Mouse (Mus musculus) layer of hippocampus, postnatal 14 days (tissue): Measurements from ENCODE around the gene Mars2. TPM values are rescaled to one million over a fixed set of nuclear protein-coding genes. Genes with fewer than 3 reads are reported as not detected.

Source experiments
- DNase-seq, 2 experiments: peaks; one replicate each; pipeline ENCODE4 v3.0.0; 2021 to 2022; ENCODE audit warnings: low spot score in 2 of 2, mixed read lengths in 1 of 2
- long read RNA-seq, 2 experiments: library from polyadenylated mRNA; stranded (forward); transcript quantifications; one replicate each; pipeline ENCODE4 v2.0.0; 2021
- total RNA-seq, 2 experiments: library from RNA; stranded (reverse); gene quantifications; 2 replicates each; pipeline ENCODE4 v1.2.3; 2021

Gene Mars2
- 10 to 100 TPM; 10.6 TPM for total RNA-seq
- long read RNA-seq, experiment 1, full-length matches to known transcripts, result 5 of 5 reads
- long read RNA-seq, experiment 1, partial matches to known transcripts, result 0 of 5 reads
- long read RNA-seq, experiment 1, other reads (novel, unspliced or antisense), result 0 of 5 reads
- long read RNA-seq, experiment 2, full-length matches to known transcripts, result 7 of 7 reads
- long read RNA-seq, experiment 2, partial matches to known transcripts, result 0 of 7 reads
- long read RNA-seq, experiment 2, other reads (novel, unspliced or antisense), result 0 of 7 reads

DNA sequence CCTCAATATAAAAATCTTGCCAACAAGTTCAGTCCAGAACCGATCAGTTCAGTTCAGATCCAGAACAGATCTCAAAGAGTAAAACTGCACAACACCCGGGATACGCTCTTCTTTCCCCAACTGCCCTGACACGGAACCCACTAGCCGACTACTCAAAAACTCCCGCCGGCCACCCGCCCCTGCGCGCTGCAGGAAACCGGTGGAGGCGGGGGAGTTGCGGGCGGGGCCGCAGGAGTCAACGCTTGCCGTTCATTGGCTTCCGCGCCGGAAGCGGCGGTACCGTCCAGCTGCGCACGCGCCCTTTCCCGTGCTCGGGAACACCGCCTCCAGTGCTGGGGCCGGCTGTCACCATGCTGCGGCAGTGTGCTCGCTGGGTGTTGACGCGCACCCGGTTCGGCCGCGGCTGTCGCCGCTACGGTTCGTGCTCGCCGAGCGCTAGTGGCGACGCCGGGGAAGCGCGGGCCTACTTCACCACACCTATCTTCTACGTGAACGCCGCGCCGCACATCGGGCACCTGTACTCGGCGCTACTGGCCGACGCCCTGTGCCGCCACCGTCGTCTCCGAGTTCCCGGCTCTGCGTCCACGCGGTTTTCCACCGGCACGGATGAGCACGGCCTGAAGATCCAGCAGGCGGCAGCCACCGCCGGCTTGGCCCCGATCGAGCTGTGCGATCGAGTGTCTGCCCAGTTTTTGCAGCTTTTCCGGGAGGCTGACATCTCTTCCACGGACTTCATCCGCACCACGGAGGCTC, at the start of gene Mars2:
Gene Mars2, plus strand, starts transcription at position 288 of the 753 bp plus-strand sequence.
- peak; percentile 94 to 97 for DNase-seq

DNA sequence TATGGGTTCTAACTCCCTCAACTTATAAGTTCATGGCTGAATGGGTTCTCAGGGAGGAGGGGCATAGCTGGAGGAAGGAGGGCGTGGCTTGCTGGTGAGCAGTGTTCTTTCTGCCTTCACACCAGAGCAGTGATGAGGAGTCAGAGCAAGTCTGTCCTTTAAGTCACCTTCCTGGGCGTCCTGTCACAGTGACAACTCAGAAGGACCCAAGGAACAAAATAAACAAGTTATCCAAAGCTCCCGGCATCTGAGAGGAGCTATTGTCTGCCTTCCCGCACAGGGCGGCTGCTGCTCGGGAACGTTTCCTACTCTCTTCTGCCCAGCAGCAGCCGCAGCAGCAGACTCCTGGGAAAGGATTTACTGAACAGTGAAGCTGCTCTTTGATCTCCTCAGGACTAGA, 45.0 kb upstream of the Mars2 start:
- DNase-seq, result no peak

DNA sequence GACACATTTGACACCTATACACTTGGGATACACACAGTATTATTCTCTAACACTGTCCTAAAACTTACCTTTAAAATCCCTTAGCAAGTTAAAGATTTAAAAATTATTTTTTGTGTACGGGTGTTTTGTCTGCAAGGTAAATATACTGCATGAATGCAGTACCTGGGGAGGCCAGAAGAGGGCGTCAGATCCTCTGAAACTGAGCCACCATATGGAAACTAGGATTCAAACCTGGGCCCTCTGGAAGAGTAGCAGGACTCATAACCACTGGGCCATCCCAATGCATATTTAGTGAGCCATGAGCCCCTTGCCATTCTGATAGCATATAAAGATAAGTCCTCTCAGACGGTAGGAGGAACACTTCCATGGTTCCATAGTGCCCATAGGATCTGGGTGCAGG, 44.2 kb upstream of the Mars2 start:
- DNase-seq, result no peak

DNA sequence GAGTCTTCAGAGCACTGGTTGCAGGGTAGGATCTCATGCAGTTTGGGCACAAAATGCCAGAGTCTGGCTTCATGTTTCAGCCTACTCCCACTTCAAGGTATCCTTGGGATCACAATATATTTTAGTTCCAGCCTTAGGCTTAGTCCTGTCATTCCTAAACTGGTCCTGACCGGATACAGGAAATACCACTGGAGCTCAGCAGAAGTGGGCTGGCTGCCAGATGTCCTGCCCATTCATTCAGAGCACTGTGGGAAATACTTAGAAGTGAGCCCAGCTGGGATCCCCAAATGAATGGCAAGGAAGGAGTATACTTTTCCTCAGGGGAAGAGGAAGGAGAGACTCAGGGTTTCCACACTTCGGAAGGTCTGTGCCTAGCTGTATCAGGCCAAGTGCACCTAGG, 43.7 kb upstream of the Mars2 start:
- DNase-seq, result no peak

DNA sequence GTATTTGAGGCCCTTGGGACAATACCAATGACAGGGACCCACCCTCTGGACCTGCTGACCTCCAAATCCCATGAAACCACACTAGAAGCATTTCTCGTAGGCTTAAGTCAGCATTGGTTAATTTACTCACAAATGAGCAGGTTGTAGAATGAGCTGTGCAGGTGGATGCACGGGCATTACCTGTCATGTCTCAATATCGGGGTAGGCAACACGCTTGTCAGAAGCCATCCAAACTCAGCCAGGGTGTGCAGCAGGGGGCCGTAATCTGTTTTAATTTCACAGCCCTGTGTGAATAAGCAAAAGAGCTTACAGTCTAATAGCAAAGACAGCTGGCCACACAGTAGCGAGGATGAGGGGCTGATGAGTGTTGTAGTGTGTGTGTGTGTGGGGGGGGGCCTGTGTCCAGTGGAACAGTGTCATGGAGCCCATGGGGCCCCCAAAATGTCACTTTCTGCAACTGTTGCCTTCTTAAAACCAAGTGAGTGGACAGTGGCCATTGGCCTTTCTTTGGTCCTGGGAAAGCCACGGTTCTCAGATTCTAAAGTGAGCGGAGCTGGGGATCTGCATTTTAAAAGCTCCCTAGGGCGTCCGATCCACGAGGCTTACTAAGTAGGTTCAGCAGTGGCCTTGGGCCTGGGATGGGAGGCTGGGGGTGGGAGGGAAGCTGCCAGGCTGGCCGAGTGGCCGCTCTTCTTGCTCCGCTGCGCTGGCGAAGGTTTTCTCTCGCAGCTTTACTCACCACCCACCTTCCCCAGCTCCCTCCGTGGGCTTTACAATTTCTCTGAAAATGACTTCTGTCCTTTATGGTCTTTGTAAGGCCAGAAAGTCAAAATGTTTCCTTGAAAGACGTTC, 42.7 kb upstream of the Mars2 start:
- no peak for DNase-seq

DNA sequence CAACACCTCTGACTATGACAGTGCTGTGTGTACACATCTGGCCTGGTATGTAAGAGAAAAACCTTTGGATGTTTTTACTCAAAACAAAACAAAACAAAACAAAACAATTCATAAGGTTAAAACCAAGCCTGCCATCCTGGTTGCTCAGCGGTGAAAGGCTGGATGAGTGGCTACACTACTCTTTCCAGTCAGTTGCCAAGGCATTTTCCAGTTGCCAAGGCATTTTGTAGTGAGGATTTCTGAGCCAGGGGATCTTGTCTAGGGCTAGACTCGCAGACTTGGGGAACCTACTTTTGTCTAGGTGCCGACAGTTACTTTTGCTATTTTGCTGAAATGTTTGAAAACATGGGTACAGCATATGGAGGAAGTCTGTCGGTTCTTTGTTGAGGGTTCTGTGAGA, 42.0 kb upstream of the Mars2 start:
- DNase-seq, result no peak

DNA sequence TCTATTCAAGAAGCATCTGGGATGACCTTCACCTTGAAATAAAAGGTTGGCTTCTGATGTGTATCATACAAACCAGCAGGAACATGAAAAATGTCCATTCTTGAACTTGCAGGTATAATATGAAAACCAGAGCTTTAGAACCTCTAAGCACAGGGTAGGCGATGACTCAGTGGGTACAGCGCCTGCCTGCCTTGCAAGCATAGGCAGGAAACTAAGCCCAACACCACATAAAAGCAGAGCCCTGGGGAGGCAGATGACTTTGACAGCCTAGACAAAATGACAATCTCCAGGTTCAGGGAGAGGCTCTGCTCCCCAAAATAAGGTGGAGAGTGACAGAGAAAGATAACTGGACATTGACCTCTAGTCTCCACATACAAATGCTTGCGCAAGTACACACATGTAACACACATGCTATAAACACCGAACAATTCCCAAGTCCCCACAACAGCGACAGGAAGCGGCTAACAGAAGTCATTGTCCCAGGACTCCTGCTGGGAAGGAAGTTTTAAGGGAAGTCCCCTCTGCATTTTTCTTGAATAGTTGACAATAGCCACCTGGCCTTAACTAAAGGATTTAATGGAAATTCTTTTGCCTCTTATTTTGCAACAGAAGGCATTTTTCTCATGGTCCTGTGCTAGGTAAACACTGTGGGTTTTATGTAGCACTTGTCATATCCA, 40.5 kb upstream of the Mars2 start:
- DNase-seq, result no peak

DNA sequence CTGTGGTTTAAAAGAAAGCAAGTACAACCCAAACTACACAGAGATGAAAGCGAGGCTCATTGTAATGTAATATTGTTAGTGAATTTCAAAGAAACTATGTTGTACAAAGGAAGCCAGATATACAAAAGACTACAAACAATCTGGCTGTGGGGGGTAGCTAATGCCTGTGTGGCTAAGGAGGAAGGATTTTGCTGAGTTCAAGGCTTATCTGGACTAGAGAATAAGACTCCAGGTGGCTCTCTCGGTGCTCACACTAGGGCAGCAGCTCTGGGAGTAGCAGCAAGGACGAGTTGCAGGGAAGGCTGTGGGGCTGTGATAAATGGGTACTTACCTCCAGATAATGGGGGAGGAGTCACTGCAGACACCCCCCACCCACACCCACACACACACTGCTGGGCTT, 38.3 kb upstream of the Mars2 start:
- no peak for DNase-seq

DNA sequence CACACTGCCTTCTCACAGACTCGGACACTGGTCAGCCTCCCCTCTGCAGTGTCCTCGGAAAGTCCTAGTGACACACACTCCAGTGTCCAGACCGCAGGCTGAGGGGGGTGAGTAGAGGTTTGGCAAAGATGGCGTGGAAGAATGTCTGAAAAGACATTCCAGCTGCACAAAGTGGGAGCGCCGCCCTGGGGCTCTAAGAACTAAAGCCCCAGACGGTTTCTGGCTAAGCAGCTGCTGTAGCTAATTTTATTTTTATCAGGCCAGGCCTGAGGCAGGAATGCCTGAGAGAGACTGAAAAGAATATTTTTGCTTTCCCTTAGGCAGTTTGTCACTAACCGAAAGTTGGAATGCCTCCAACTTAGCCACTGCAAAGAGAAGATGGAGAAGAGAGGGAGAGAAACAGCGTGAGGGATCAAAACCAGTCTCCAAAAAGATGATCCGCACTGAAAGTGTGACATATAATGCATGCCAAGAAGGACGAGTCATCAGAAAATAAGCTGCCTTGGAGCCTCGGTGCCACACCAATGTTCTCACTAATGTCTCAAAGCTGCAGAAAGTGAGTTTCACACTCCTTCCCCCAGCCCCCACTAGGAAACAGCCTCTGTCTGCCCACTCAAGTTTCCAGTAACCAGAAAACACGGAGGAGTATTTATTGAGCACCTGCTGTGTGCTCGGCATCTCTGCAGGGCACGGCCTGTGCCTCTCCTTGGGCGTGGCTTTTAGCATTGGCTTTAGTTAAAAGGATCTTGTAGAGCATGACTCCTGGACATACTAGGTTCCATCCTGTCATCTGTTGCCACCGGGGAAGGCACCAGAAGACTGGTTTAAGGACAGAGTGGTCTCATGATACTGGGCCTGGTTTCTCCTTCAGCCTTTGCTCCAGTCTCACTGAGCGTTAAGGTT, 34.9 kb upstream of the Mars2 start:
- peak; percentile 36 to 43 for DNase-seq

DNA sequence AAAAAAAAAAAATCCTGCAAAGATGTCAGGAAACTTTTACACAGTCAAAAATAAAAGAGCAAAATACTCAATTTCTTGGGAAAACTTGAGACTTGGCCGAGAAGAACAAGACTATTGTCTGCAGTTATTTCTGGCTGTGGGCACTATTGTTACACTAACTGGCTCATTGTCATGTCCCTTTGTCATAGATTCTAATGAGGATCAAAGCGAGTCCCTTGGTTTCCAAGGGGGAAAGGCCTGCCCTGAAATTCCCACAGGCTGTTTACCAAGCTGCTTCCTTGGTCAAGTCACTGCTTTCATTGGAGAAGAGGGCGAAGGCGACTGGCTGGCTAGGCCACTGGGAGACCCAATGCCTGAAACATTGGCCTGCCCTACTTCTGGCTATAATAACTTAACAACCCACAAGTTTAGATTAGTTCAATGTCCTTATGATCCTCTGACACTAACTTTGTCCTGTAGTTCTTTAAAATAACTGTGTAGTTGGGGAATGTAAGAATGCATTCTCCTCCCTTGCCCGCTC, 31.1 kb upstream of the Mars2 start:
- DNase-seq, result peak in 1 of 2 experiments; percentile 36

DNA sequence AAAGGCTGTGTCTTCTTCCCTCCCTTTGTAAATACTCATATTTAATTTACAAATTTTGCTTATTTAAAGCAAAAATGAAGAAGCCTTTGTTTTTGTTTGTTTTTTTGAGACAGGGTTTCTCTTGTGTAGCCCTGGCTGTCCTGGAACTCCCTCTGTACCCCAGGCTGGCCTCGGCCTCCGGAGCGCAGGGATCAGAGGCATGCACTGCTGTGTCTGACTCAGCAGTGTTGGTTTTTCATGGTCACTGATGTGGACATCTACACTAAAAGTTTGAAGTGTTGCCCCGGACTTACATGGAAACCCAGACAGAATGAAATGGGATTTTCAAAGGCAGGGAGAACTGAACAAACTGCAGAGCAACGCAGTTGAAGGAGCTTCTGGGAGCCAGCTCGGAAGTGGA, 29.4 kb upstream of the Mars2 start:
- no peak for DNase-seq

DNA sequence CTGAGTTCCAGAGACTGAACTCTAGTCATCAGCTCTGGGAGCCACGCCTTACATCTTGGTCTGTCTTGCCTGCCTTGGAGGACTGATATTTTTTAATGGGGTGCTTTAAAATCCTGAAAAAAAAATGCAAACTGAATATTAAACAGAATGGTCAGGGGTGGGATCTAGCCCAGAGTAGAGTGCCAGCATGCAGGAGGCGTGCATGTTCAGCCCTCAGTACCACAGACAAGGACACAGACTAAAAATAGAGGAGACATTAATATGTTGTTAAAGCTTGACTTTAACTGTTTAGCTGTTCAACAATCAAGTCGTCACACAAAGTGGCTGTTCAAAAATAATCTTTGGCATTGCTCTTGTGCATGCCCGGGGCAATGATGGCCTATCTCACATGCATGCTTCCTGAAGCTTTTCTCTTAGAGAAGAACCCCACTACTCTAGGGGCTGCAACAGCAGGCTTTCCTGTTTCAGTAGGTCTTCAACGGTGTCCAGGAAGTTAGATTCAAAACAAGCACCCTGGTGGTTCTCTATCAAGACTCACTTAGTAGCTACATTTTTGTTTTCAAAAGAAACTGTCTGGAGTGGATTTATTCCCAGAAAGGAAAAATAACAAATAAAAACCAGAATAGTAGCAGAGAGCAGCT, 28.4 kb upstream of the Mars2 start:
- DNase-seq, result no peak

DNA sequence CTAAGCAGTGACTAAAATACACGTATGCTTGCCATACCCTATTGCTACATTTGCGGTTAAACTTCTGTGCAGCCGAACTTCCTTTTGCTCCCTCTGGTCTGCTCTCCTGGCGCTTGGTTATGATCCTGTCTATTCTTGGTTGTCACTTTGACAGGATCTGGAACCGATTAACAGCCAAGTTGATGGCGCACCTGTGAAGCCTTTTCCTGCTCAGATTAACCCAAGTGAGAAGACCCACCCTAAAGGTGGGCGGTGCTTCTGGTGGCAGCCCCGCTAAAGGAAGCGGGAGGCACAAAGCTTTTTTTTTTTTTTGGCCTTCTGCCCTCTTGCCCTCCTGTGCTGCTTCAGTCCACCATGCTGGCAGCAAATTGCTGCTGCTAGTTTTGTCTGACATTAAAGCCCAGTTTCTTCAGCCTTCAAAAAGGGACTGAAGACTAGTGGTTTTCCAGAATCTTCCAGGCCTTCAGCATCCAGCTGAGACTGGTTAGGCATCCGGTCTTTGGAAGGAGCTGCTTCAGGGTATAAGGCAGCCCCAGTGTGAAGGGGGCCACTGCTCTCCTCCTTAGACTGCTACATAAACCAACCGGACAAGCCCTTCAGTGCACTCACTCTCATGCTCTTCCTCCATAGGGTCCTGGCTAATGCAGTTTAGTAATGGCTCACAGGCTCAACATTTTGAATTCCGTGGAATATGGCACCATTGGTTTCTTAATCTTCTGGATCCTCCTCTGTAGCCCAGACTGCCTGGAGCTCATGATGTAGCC, 26.6 kb upstream of the Mars2 start:
- no peak for DNase-seq

DNA sequence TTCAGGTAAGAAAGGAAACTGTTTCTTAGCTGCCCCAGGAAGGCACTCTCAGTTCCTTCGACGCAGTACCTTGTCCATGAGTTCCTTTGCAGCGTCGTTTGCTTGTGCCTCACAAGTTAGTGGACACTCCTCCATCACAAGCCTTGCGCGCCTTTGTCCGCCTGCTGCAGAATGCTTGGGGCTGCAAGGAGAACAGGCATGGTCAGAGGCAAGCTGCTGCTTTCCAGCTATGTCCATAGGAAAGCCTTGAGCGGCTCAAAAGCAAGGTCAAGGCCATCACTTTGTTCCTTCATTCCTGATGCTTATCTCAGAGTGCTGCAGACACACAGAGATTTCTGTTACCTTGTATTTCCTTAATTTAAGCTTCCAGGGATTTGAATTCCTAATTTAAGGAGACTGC, 25.9 kb upstream of the Mars2 start:
- DNase-seq, result no peak

DNA sequence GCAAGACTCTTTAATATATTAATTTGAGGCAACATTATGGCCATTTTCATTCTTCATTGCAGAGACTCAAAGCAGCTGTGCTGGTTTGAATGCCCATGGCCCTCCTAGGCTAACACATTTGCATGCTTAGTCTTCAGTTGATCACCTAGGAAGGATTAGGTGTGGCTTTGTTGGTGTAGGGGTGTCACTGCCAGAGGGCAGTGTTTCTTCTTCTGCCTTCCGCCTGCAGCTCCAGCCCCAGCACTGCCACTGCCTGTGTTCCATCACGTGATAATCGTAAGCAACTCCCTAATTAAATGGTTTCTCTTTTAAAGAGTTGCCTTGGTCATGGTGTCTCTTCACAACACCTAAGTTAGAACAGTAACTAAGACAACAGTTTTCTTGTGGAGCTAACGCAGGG, 24.2 kb upstream of the Mars2 start:
- DNase-seq, result no peak

DNA sequence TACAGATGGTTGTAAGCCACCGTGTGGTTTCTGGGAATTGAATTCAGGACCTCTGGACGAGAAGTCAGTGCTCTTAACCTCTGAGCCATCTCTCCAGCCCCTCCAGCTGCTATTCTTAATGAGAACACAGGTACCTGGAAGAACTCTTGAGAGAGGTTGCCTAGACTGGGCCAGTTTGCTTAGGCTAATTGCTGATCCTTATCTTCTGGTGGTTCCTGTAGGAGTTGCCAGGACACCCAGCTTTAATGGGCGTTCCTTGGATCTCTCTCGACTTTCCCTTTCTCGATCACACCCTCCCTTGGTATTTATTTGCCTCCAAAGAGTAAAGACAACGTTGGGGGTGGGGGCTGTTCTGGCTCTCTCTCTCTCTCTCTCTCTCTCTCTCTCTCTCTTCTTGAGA, 23.5 kb upstream of the Mars2 start:
- no peak for DNase-seq

DNA sequence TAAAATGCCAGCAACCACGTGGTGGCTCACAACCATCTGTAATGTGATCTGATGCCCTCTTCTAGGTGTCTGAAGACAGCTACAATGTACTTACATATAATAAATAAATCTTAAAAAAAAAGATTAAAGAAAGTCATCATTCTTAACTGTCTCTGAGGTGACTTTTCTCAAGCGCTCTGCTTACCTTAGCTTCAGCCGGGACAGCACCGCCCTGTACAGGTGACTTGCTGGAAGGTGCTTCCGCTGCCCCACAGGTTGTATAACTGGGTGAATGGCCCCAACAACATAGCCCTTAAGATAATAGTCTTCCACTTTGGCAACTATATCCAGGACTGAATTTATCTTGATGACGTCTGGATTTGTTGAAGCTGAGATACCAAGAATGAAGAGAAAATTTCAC, 23.0 kb upstream of the Mars2 start:
- DNase-seq, result no peak

DNA sequence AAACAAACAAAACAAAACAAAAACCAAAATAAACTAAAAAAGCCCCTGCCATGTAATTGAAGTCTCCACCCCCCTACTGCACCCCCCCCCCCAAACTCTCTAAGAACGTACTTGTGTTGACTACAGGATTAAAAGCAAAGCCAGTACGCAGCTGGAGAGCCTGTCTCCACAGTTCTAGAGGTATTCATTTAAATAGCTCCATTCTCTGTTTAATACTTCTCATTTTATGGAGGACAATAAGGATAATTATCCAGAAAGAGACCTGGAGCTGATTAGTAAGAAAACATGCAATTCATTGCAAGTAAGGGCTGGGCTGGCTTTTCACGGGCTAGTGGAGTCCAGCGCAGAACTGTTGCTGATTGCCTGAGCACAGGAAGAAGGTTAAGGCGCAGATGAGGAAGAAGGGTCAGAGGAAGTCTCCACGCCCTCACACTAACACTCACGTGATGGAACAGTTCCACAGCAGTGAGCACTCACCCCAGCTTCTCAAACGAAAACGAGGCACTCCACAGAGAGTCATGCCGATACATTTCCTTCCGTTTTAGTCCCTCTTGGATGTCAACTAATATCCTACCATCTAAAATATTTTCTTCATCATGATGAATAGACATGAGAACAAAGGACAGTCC, 21.7 kb upstream of the Mars2 start:
- DNase-seq, result no peak
